Mouse (Mus musculus): ENCODE measurements around the gene Smok3c. TPM values are rescaled to one million over a fixed set of nuclear protein-coding genes. Genes with fewer than 3 reads are reported as not detected.
"Not testable (repeated sequence)": the region's sequence is repeated elsewhere in the genome, so short reads cannot be mapped to it uniquely, and the experiment has no call there.

Smok3c gene
- polyA plus RNA-seq, 1 experiment: not detected

GRCm38 (mm10) chr5:138094474-138094873, 41.5 kb downstream of the Smok3c start:
- no peak for DNase-seq (ENCODE audit: low read depth)

DNA sequence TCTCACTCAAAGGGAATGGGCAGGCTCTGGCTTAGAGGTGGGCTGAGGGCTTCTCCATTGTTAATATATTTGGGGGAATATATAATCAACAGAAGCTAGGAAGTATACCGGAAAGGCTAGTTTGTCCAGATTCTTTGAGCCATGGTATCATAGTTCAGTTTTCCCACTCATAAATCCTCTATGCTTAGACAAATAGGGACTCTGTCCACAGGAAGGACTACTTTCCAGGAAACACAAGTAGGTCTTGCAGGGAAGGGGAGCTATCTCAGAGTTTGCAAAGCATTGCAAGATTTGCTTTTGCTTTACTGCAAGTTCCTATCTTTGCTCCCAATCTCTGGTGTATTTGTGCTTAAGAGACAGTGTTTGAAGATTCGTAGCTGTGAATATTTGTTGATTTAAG, 52.0 kb downstream of the Smok3c start:
- DNase-seq (ENCODE audit: low read depth): no peak

GRCm38 (mm10) chr5:138107130-138107529, 54.1 kb downstream of the Smok3c start:
- no peak for DNase-seq (ENCODE audit: low read depth)

DNA sequence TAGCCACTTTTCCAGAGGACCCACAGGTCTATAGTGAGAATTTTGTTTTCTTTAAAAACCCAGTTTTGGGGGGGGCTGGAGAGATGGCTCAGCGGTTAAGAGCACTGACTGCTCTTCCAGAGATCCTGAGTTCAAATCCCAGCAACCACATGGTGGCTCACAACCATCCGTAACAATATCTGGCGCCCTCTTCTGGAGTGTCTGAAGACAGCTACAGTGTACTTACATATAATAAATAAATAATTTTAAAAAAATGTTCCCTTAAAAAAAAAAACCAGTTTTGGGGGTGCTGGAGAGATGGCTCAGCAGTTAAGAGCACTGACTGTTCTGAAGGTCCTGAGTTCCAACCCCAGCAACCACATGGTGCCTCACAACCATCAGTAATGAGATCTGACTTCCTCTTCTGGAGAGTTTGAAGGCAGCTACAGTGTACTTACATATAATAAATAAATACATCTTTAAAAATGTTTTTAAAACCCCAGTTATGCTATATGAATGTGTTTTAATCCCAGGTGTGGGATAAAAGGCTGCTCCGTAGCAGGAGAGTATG, 56.9 kb downstream of the Smok3c start:
- DNase-seq (ENCODE audit: low read depth): not testable (repeated sequence)

Other genes starting within 250 kb of the Smok3c start
- 5.4 and 7.4 TPM in 2 replicates for gene Pilra, start 216.9 kb upstream of the Smok3c start, polyA plus RNA-seq (2012; rRNA removed)
- 3.2 and 3.5 TPM in 2 replicates for gene Pilrb1, start 195.1 kb upstream of the Smok3c start, polyA plus RNA-seq (2012; rRNA removed)
- 3.4 and 4.3 TPM in 2 replicates for gene Pilrb2, start 181.4 kb upstream of the Smok3c start, polyA plus RNA-seq (2012; rRNA removed)
- 0.04 and 0.05 TPM in 2 replicates for gene Cyp3a13, start 131.6 kb upstream of the Smok3c start, polyA plus RNA-seq (2012; rRNA removed)
- 0.04 and 0.05 TPM in 2 replicates for gene Gjc3, start 90.1 kb upstream of the Smok3c start, polyA plus RNA-seq (2012; rRNA removed)
- 2.0 and 3.7 TPM in 2 replicates for gene Azgp1, start 71.7 kb upstream of the Smok3c start, polyA plus RNA-seq (2012; rRNA removed)
- not detected in 2 replicates for gene Smok3a, start 31.9 kb upstream of the Smok3c start, polyA plus RNA-seq (2012; rRNA removed)
- gene Smok3b, start 31.8 kb upstream of the Smok3c start, polyA plus RNA-seq (2012; rRNA removed): 0.08 TPM in 1 of 2 replicates, not detected in the other
- 6.3 and 8.7 TPM in 2 replicates for gene Zkscan1, start 31.9 kb downstream of the Smok3c start, polyA plus RNA-seq (2012; rRNA removed)
- gene Zscan21, start 63.7 kb downstream of the Smok3c start, polyA plus RNA-seq (2012; rRNA removed): 9.2 and 11.2 TPM in 2 replicates
- 2.6 and 2.7 TPM in 2 replicates for gene Zfp113, start 102.5 kb downstream of the Smok3c start, polyA plus RNA-seq (2012; rRNA removed)
- 107 and 138 TPM in 2 replicates for gene Cops6, start 107.9 kb downstream of the Smok3c start, polyA plus RNA-seq (2012; rRNA removed)
- gene Ap4m1, start 118.8 kb downstream of the Smok3c start, polyA plus RNA-seq (2012; rRNA removed): 30.9 and 49.3 TPM in 2 replicates
- 20.9 and 24.1 TPM in 2 replicates for gene Mcm7, start 119.2 kb downstream of the Smok3c start, polyA plus RNA-seq (2012; rRNA removed)
- gene Taf6, start 134.3 kb downstream of the Smok3c start, polyA plus RNA-seq (2012; rRNA removed): 50.6 and 54.9 TPM in 2 replicates
- gene Cnpy4, start 134.3 kb downstream of the Smok3c start, polyA plus RNA-seq (2012; rRNA removed): 5.0 and 7.1 TPM in 2 replicates
- gene Mblac1, start 141.1 kb downstream of the Smok3c start, polyA plus RNA-seq (2012; rRNA removed): 7.8 and 8.5 TPM in 2 replicates
- 18.5 and 23.8 TPM in 2 replicates for gene Nxpe5, start 172.7 kb downstream of the Smok3c start, polyA plus RNA-seq (2012; rRNA removed)
- gene Lamtor4, start 202.3 kb downstream of the Smok3c start, polyA plus RNA-seq (2012; rRNA removed): 364 and 368 TPM in 2 replicates
- gene BC037034, start 210.8 kb downstream of the Smok3c start, polyA plus RNA-seq (2012; rRNA removed): 74.6 and 89.5 TPM in 2 replicates
- 29.7 and 43.1 TPM in 2 replicates for gene Gal3st4, start 219.6 kb downstream of the Smok3c start, polyA plus RNA-seq (2012; rRNA removed)
- gene Gm43720, start 226.8 kb downstream of the Smok3c start, polyA plus RNA-seq (2012; rRNA removed): 0.16 and 0.48 TPM in 2 replicates
- 11.8 and 13.4 TPM in 2 replicates for gene Gpc2, start 226.8 kb downstream of the Smok3c start, polyA plus RNA-seq (2012; rRNA removed)
- 3.3 and 5.1 TPM in 2 replicates for gene Stag3, start 227.0 kb downstream of the Smok3c start, polyA plus RNA-seq (2012; rRNA removed)

Measured in gonadal fat pad, adult 2 months (tissue).